Mouse (Mus musculus) G1E (cell line): ENCODE measurements around the gene Prkca.

Source experiments
- CTCF ChIP-seq: IDR thresholded peaks from 2 replicates; pipeline ENCODE4 v1.5.1; 2012; ENCODE audit warnings: low read depth, low read length, inconsistent platforms, mixed read lengths
- TAL1 ChIP-seq: conservative IDR thresholded peaks from 2 replicates; pipeline ENCODE4 v1.6.1; 2012; ENCODE audit warnings: low read depth, low read length, inconsistent platforms, mixed read lengths

GRCm38 (mm10) chr11:108276148-108276547 is 67.6 kb downstream of the Prkca start:
- TF ChIP-seq TAL1 = no peak
- no peak for TF ChIP-seq CTCF
